Mouse (Mus musculus): ENCODE measurements at regions not wholly inside any gene's neighbourhood (a gene's known extent, or its start where the extent isn't known, plus 50 kb on each side); places are given as distances from the start of the nearest gene placed in this dataset.

DNA sequence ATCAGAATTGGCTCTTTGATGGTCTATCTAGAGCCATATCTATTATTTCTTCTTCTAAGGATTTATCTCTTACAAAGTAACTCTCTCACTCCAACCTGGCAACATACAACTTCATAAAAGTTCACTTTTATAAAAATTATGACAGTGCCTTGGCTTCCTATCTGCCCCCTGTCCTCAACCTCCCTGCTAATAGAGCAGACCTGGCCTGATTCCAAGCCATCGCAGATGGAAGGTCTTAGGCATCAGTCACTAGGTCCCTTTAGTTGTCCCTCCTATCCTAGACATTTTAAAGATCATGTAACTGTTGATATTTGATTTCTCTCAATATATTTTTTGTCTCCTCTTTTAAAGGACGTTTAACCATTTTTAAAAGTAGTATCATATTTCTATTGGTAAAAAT, 1974.3 kb upstream of the Slc39a10 start:
- no peak overlapping the region for H3K4me2 ChIP-seq
- no peak overlapping the region for H3K9ac ChIP-seq
- DNase-seq, result no peak
- no peaks in the 10 kb centered on the region for H3K27me3 ChIP-seq (ENCODE audit: insufficient read depth, low read length)
- TF ChIP-seq CTCF (IDR thresholded peaks at IDR 0.05; ENCODE audit: low read depth), result no peak
- no peak for ATAC-seq (ENCODE audit: insufficient read depth)
- H3K4me1 ChIP-seq (ENCODE audit: insufficient read depth), result no peaks in the 10 kb centered on the region
- H3K9me3 ChIP-seq (ENCODE audit: low read depth, low read length), result no peaks in the 10 kb centered on the region
- no peak overlapping the region for H3K27ac ChIP-seq (ENCODE audit: low read depth)
- H3K36me3 ChIP-seq (ENCODE audit: insufficient read depth), result no peaks in the 10 kb centered on the region
- H3K4me3 ChIP-seq (ENCODE audit: low read depth, low read length), result no peak overlapping the region
- WGBS, result 58% methylated on average over 2 of the region's 2 CpGs

DNA sequence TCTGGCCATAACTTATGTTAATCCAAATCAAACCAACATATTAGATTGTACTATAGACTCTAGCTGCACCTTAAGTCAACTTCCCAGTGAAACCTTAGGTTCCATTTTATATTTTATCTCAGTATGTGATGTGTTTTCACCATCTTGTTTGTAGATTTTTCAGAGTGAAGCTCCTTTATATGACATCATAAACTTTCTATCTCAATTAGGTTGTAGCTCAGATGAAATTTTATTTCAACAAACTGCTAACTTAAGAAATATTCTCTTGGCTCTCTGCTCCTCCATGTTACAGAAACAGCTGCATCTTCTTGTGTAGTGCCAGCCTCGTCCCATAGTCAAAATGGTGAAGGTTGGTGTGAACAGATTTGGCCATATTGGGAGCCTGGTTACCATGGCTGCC, 1988.7 kb upstream of the Slc39a10 start:
- no peak overlapping the region for H3K9ac ChIP-seq
- H3K9me3 ChIP-seq (ENCODE audit: low read depth, low read length), result no peaks in the 10 kb centered on the region
- DNase-seq (peak; percentile 44), ATAC-seq (ENCODE audit: insufficient read depth) (no peak)
- H3K4me1 ChIP-seq (ENCODE audit: insufficient read depth), result no peaks in the 10 kb centered on the region
- no peak overlapping the region for H3K27ac ChIP-seq (ENCODE audit: low read depth)
- H3K4me2 ChIP-seq, result no peak overlapping the region
- no peak overlapping the region for H3K4me3 ChIP-seq (ENCODE audit: low read depth, low read length)
- 45% methylated on average over 1 of the region's 1 CpGs for WGBS
- H3K27me3 ChIP-seq (ENCODE audit: insufficient read depth, low read length), result no peaks in the 10 kb centered on the region
- TF ChIP-seq CTCF (IDR thresholded peaks at IDR 0.05; ENCODE audit: low read depth), result no peak
- no peaks in the 10 kb centered on the region for H3K36me3 ChIP-seq (ENCODE audit: insufficient read depth)

DNA sequence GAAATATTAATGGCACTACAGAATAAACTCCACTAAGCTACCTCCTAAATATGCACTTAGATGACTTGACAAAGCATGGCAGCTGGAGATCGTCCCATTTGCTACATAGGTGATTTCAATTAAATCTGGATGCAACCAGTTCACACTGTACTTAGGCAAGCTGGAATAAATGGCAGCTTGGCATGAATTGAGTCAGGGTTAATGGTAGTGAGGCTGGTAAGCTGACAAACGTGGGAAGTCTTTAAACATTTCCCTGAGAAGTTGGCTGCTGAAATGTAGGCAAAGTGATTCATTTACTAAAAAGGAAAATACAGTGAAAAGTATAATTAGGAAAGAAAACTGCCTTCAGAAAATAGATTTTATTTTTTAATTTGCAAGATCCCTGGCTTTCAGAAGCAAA, 2000.9 kb upstream of the Slc39a10 start:
- Histone ChIP-seq H3K36me3 (ENCODE audit: insufficient read depth) (no peaks in the 10 kb centered on the region), H3K4me1 (ENCODE audit: insufficient read depth) (no peaks in the 10 kb centered on the region), H3K9ac (no peak overlapping the region), H3K4me3 (ENCODE audit: low read depth, low read length) (no peak overlapping the region), H3K4me2 (no peak overlapping the region), H3K27me3 (ENCODE audit: insufficient read depth, low read length) (no peaks in the 10 kb centered on the region), H3K27ac (ENCODE audit: low read depth) (no peak overlapping the region), H3K9me3 (ENCODE audit: low read depth, low read length) (no peaks in the 10 kb centered on the region)
- no peak for TF ChIP-seq CTCF (IDR thresholded peaks at IDR 0.05; ENCODE audit: low read depth)
- WGBS, result 48% methylated on average over 2 of the region's 2 CpGs
- no peak for ATAC-seq (ENCODE audit: insufficient read depth)
- no peak for DNase-seq

DNA sequence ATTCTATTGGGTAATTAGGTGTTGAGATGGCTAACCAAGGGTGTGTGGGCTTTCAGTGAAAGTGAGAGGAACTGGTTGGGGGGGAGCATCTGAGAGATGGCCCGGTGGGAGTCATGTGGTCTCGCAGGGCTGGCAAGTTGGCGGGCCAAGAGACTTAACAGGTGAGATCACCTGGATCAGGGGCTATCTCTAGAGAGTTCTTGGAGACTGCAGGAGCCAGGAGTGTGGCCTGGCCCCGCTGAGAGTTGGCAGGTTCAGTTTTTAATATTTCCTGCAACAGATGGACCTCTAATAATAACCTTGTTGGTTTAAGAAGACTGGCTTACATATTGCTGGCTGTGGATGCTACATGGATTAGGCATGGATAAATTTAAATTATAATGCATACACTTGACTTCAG, 1984.0 kb upstream of the Tmeff2 start:
- H3K9ac ChIP-seq, result no peak overlapping the region
- no peak for TF ChIP-seq CTCF (IDR thresholded peaks at IDR 0.05; ENCODE audit: low read depth)
- H3K4me2 ChIP-seq, result no peak overlapping the region
- H3K9me3 ChIP-seq (ENCODE audit: low read depth, low read length), result no peaks in the 10 kb centered on the region
- no peak overlapping the region for H3K4me3 ChIP-seq (ENCODE audit: low read depth, low read length)
- 81% methylated on average over 4 of the region's 4 CpGs for WGBS
- H3K4me1 ChIP-seq (ENCODE audit: insufficient read depth), result no peaks in the 10 kb centered on the region
- no peaks in the 10 kb centered on the region for H3K36me3 ChIP-seq (ENCODE audit: insufficient read depth)
- DNase-seq (no peak), ATAC-seq (ENCODE audit: insufficient read depth) (no peak)
- H3K27ac ChIP-seq (ENCODE audit: low read depth), result no peak overlapping the region
- no peaks in the 10 kb centered on the region for H3K27me3 ChIP-seq (ENCODE audit: insufficient read depth, low read length)

DNA sequence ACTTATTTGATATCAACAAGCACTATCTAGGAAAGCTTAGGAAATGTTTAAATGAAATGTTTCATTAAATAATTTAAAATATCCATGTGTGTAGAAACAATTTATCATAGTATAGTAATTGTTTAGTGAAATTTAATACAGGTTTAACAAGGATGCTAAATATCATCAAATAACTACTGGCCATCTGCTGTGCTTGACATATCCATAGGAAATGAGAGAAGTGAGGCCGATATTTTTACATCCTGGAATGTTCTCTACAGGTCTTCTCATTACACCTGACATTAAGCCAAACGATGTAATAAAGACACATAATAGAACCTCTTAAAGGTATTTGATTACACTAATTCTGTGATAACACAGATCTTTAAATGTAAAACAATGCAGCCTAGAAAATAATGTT, 1957.3 kb upstream of the Tmeff2 start:
- H3K27ac ChIP-seq (ENCODE audit: low read depth), result no peak overlapping the region
- WGBS, result 71% methylated on average over 2 of the region's 2 CpGs
- no peak overlapping the region for H3K4me2 ChIP-seq
- no peak for ATAC-seq (ENCODE audit: insufficient read depth)
- H3K4me3 ChIP-seq (ENCODE audit: low read depth, low read length), result no peak overlapping the region
- no peaks in the 10 kb centered on the region for H3K36me3 ChIP-seq (ENCODE audit: insufficient read depth)
- H3K27me3 ChIP-seq (ENCODE audit: insufficient read depth, low read length), result no peaks in the 10 kb centered on the region
- H3K9me3 ChIP-seq (ENCODE audit: low read depth, low read length), result no peaks in the 10 kb centered on the region
- no peak for DNase-seq
- H3K4me1 ChIP-seq (ENCODE audit: insufficient read depth), result no peaks in the 10 kb centered on the region
- H3K9ac ChIP-seq, result no peak overlapping the region
- no peak for TF ChIP-seq CTCF (IDR thresholded peaks at IDR 0.05; ENCODE audit: low read depth)

DNA sequence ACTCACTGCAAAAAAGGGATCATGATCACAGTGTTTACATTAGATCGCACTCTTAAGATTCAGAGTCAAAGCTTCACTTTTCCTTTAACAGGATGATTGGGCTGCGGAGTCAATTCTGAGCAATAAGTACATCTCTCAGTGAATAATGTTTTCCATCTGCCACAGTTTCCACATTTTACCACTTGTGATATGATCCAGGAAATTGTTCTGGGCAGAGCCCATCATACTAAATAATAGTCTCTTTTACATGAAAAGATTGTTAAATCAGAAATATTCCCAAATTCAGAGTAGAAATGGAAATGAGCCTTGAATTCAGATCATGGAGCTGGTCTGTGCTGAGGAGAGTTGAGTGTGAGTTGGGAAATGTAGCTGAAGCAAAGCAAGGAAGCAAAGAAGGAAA, 1956.6 kb upstream of the Tmeff2 start:
- Histone ChIP-seq H3K27ac (ENCODE audit: low read depth) (no peak overlapping the region), H3K4me2 (no peak overlapping the region), H3K4me3 (ENCODE audit: low read depth, low read length) (no peak overlapping the region), H3K36me3 (ENCODE audit: insufficient read depth) (no peaks in the 10 kb centered on the region), H3K27me3 (ENCODE audit: insufficient read depth, low read length) (no peaks in the 10 kb centered on the region), H3K9ac (no peak overlapping the region), H3K4me1 (ENCODE audit: insufficient read depth) (no peaks in the 10 kb centered on the region), H3K9me3 (ENCODE audit: low read depth, low read length) (no peaks in the 10 kb centered on the region)
- ATAC-seq (ENCODE audit: insufficient read depth) (no peak), DNase-seq (no peak)
- no peak for TF ChIP-seq CTCF (IDR thresholded peaks at IDR 0.05; ENCODE audit: low read depth)
- WGBS, result 89% methylated on average over 2 of the region's 2 CpGs
